Mouse (Mus musculus) layer of hippocampus, postnatal 14 days (tissue): ENCODE data around the gene Calcoco2. TPM values are rescaled to one million over a fixed set of nuclear protein-coding genes. Genes with fewer than 3 reads are reported as not detected.
A peak's percentile ranks its signal among the peaks of the same experiment; 100 is the strongest.
"Not testable (repeated sequence)": the region's sequence is repeated elsewhere in the genome, so short reads cannot be mapped to it uniquely, and the experiment has no call there.

Source experiments
- DNase-seq, 2 experiments: peaks; one replicate each; pipeline ENCODE4 v3.0.0; 2021 to 2022; ENCODE audit warnings: low spot score in 2 of 2, mixed read lengths in 1 of 2
- long read RNA-seq, 2 experiments: library from polyadenylated mRNA; stranded (forward); transcript quantifications; one replicate each; pipeline ENCODE4 v2.0.0; 2021
- total RNA-seq, 2 experiments: library from RNA; stranded (reverse); gene quantifications; 2 replicates each; pipeline ENCODE4 v1.2.3; 2021

The Calcoco2 gene
- total RNA-seq: under 1 TPM in 1 of 2 experiments, not detected in 1; 0.21 TPM
- long read RNA-seq, experiment 1: 0 reads
- long read RNA-seq, experiment 2: 0 reads

- DNase-seq: no peak
These were observed at the start of gene Calcoco2 for GRCm38 (mm10) chr11:96111751-96112150. Gene Calcoco2 (minus strand): TSS chr11:96111964.

- DNase-seq: no peak
These were observed 35.7 kb upstream of the Calcoco2 start for GRCm38 (mm10) chr11:96147471-96147870.

- DNase-seq: peak; percentile 68 to 78
These were observed 34.0 kb upstream of the Calcoco2 start for GRCm38 (mm10) chr11:96145622-96146270.

- DNase-seq: no peak
These were observed 32.0 kb upstream of the Calcoco2 start for GRCm38 (mm10) chr11:96143766-96144165.

GRCm38 (mm10) chr11:96140726-96141175 lies 29.0 kb upstream of the Calcoco2 start:
- no peak for DNase-seq

GRCm38 (mm10) chr11:96135847-96136246 lies 24.1 kb upstream of the Calcoco2 start:
- DNase-seq: no peak

- DNase-seq: peak; percentile 40 to 56
These were observed 21.6 kb upstream of the Calcoco2 start, which contains the start of gene Ttll6 for GRCm38 (mm10) chr11:96133239-96133865. Gene Ttll6 (plus strand): TSS chr11:96133786.

- DNase-seq: no peak
These were observed 18.8 kb upstream of the Calcoco2 start for GRCm38 (mm10) chr11:96130606-96131005.

GRCm38 (mm10) chr11:96124052-96124914 lies 12.5 kb upstream of the Calcoco2 start:
- DNase-seq: peak in 1 of 2 experiments; percentile 8

- DNase-seq: not testable (repeated sequence)
These were observed 11.0 kb upstream of the Calcoco2 start for GRCm38 (mm10) chr11:96122806-96123205.

GRCm38 (mm10) chr11:96119401-96119800 lies 7.6 kb upstream of the Calcoco2 start:
- no peak for DNase-seq

- DNase-seq: not testable (repeated sequence)
These were observed 5.2 kb upstream of the Calcoco2 start for GRCm38 (mm10) chr11:96116925-96117324.

- no peak for DNase-seq
These were observed 4.4 kb upstream of the Calcoco2 start for GRCm38 (mm10) chr11:96116116-96116515.

- no peak for DNase-seq
These were observed 3.7 kb upstream of the Calcoco2 start for GRCm38 (mm10) chr11:96115416-96115815.

- no peak for DNase-seq
These were observed 2.3 kb upstream of the Calcoco2 start for GRCm38 (mm10) chr11:96114077-96114476.

GRCm38 (mm10) chr11:96110950-96111349 lies 814 bp downstream of the Calcoco2 start:
- DNase-seq: not testable (repeated sequence)

GRCm38 (mm10) chr11:96108376-96108775 lies 3.4 kb downstream of the Calcoco2 start:
- no peak for DNase-seq

GRCm38 (mm10) chr11:96093361-96093760 lies 18.4 kb downstream of the Calcoco2 start:
- DNase-seq: no peak

GRCm38 (mm10) chr11:96092674-96093291 lies 19.0 kb downstream of the Calcoco2 start:
- no peak for DNase-seq

- DNase-seq: no peak
These were observed 20.7 kb downstream of the Calcoco2 start for GRCm38 (mm10) chr11:96091073-96091472.

- DNase-seq: no peak
These were observed 23.8 kb downstream of the Calcoco2 start for GRCm38 (mm10) chr11:96087981-96088380.
